Mouse (Mus musculus) liver, adult 2 months (tissue): ENCODE results near the gene Gm11172. TPM values are rescaled to one million over a fixed set of nuclear protein-coding genes. Genes with fewer than 3 reads are reported as not detected.
A peak's percentile ranks its signal among the peaks of the same experiment; 100 is the strongest.

Source experiments
- DNase-seq: peaks from one replicate; pipeline ENCODE4 v3.0.0-alpha.2; 2011; ENCODE audit warnings: low read depth, low spot score; ENCODE audit errors: extremely low read depth
- H3K27ac ChIP-seq: fragments of 200-500 bp; replicated peaks from 2 replicates; pipeline ENCODE4 v1.5.1; 2012; ENCODE audit warnings: low read depth, mild to moderate bottlenecking, control low read depth, inconsistent platforms, low read length; ENCODE audit not compliant: insufficient read depth
- H3K27me3 ChIP-seq: fragments of 200-500 bp; 2 replicates; pipeline ENCODE4 v1.6.1; 2012; ENCODE audit warnings: mild to moderate bottlenecking, moderate library complexity, low read length, inconsistent platforms; ENCODE audit not compliant: control insufficient read depth, insufficient read depth
- H3K36me3 ChIP-seq: fragments of 200-500 bp; 2 replicates; pipeline ENCODE4 v1.6.1; 2012; ENCODE audit warnings: low read length, inconsistent platforms; ENCODE audit not compliant: control insufficient read depth, insufficient read depth
- H3K4me1 ChIP-seq: fragments of 200-500 bp; 2 replicates; pipeline ENCODE4 v1.6.1; 2011; ENCODE audit warnings: low read length; ENCODE audit not compliant: control insufficient read depth, insufficient read depth
- H3K4me3 ChIP-seq: fragments of 200-500 bp; 2 replicates; pipeline ENCODE4 v1.5.1; 2011; ENCODE audit warnings: low read depth, mild to moderate bottlenecking, control low read depth, low read length, moderate library complexity; ENCODE audit not compliant: insufficient read depth
- H3K79me2 ChIP-seq: fragments of 200-500 bp; 2 replicates; pipeline ENCODE4 v1.6.1; 2012; ENCODE audit warnings: inconsistent platforms, mild to moderate bottlenecking, low read length, moderate library complexity; ENCODE audit not compliant: control insufficient read depth, insufficient read depth
- H3K9ac ChIP-seq: fragments of 200-500 bp; 2 replicates; pipeline ENCODE4 v1.6.1; 2012; ENCODE audit warnings: low read depth, mild to moderate bottlenecking, control low read depth, inconsistent platforms, low read length
- CTCF ChIP-seq: fragments of 200-500 bp; IDR thresholded peaks from 2 replicates; pipeline ENCODE4 v1.5.1; 2011; ENCODE audit warnings: low read depth, low read length, control low read depth
- POLR2A ChIP-seq: fragments of 200-500 bp; IDR thresholded peaks from 2 replicates; pipeline ENCODE4 v1.6.1; 2011; ENCODE audit warnings: low read length, control low read depth; ENCODE audit not compliant: insufficient read depth; ENCODE audit errors: extremely low read depth
- WGBS: fragments of 180-500 bp; shearing (Covaris S2); methylation state at CpG from one replicate; pipeline ENCODE4 v1.1.7; 2018; 5-methylcytosine and 5-hydroxymethylcytosine counted together
- polyA plus RNA-seq: library from polyadenylated mRNA; depleted of rRNA; stranded (reverse); fragments of >200 nt; gene quantifications from 2 replicates; pipeline ENCODE4 v1.2.3, GENCODE M21; 2012
- total RNA-seq: library from RNA; depleted of rRNA; stranded (reverse); fragments of >200 nt; gene quantifications from 2 replicates; pipeline ENCODE4 v1.2.3, GENCODE M21; 2014

Gm11172 gene
- total and polyA plus RNA-seq, 2 experiments, result not detected

DNA sequence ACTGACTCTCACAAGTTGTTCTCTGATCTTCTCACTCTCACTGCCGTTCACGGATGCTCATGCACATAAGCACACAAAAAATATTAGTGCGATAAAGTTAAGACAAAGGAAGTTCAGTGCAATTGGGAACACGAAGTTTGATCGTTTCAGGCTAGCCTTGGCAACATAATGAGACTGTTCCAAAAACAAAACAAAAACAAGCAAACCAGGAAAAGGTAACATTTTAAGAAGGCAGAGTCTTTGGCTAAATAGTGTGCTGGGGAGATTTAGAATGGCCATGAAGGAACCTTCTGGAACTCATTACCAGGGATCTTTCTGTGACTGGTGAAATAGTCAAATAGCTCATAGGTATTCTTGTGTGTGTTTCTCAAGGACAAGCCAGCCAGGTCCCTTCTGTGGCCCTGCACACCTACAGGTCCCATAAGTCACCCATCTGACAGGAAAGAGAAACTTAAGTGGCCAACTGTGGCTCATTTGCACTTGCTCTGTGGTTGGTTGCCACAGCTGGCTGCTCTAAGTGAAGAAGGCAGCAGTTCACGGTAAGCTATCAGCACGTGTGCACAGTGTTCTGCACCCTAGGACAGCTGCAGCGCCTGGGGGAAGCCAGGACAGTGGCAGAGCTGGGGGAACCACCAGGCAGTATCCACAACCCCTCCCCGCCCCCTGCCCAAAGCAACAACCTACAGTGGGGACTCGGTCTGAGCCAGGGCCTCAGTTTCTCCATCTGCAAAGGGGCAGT is 6.8 kb upstream of the Gm11172 start, which contains the start of gene Prm1:
Gene Prm1 (minus strand): TSS at position 51 of the 739 bp plus-strand sequence.
- no peaks in the 10 kb centered on the region for H3K79me2 ChIP-seq
- H3K27ac ChIP-seq, result no peak within 1 kb of the TSS
- H3K36me3 ChIP-seq, result no peaks in the 10 kb centered on the region

GRCm38 (mm10) chr16:10810376-10810775 is 2.3 kb upstream of the Gm11172 start:
- no peaks in the 10 kb centered on the region for H3K79me2 ChIP-seq
- no peak for TF ChIP-seq POLR2A
- no peak for TF ChIP-seq CTCF
- H3K36me3 ChIP-seq, result no peaks in the 10 kb centered on the region
- no peak overlapping the region for H3K4me3 ChIP-seq
- peaks cover 3% of the 10 kb centered on the region; the same call in 1 of the 2 replicates for H3K4me1 ChIP-seq
- WGBS, result 97% methylated on average over 1 of the region's 1 CpGs
- H3K9ac ChIP-seq, result no peak overlapping the region
- peak; percentile 23 for DNase-seq
- H3K27ac ChIP-seq, result no peak overlapping the region
- no peaks in the 10 kb centered on the region for H3K27me3 ChIP-seq

More for the DNA sequence above, 6.8 kb upstream of the Gm11172 start, which contains the start of gene Prm1:
- TF ChIP-seq POLR2A, result no peak
- no peak for TF ChIP-seq CTCF
- Histone ChIP-seq H3K4me3 (no peak within 1 kb of the TSS), H3K9ac (no peak within 1 kb of the TSS), H3K4me1 (no peaks in the 10 kb centered on the region), H3K27me3 (no peaks in the 10 kb centered on the region)
- 85% methylated on average over 10 of the region's 10 CpGs for WGBS
- DNase-seq, result no peak

- no peak for DNase-seq
- Histone ChIP-seq H3K79me2 (no peaks in the 10 kb centered on the region), H3K36me3 (no peaks in the 10 kb centered on the region), H3K27me3 (no peaks in the 10 kb centered on the region), H3K4me1 (peaks cover 3% of the 10 kb centered on the region; the same call in 1 of the 2 replicates), H3K27ac (no peak overlapping the region), H3K9ac (no peak overlapping the region), H3K4me3 (no peak overlapping the region)
- TF ChIP-seq CTCF, result no peak
- TF ChIP-seq POLR2A, result no peak
- WGBS, result 92% methylated on average over 4 of the region's 4 CpGs
These were observed 1.0 kb downstream of the Gm11172 start for GRCm38 (mm10) chr16:10813726-10814125.

GRCm38 (mm10) chr16:10814864-10815263 is 2.1 kb downstream of the Gm11172 start:
- 26% methylated on average over 4 of the region's 4 CpGs for WGBS
- Histone ChIP-seq H3K4me3 (no peak overlapping the region), H3K36me3 (no peaks in the 10 kb centered on the region), H3K79me2 (no peaks in the 10 kb centered on the region), H3K27me3 (no peaks in the 10 kb centered on the region), H3K4me1 (peaks cover 3% of the 10 kb centered on the region; the same call in 1 of the 2 replicates), H3K9ac (no peak overlapping the region), H3K27ac (no peak overlapping the region)
- TF ChIP-seq CTCF, result no peak
- TF ChIP-seq POLR2A, result no peak
- peak; percentile 23 for DNase-seq

GRCm38 (mm10) chr16:10818579-10819135 is 5.9 kb downstream of the Gm11172 start:
- Histone ChIP-seq H3K9ac (no peak overlapping the region), H3K27ac (no peak overlapping the region), H3K4me3 (no peak overlapping the region), H3K27me3 (no peaks in the 10 kb centered on the region), H3K4me1 (peaks cover 3% of the 10 kb centered on the region; the same call in 1 of the 2 replicates), H3K79me2 (no peaks in the 10 kb centered on the region), H3K36me3 (no peaks in the 10 kb centered on the region)
- no peak for DNase-seq
- no peak for TF ChIP-seq CTCF
- TF ChIP-seq POLR2A, result no peak
- 83% methylated on average over 4 of the region's 4 CpGs for WGBS

- no peaks in the 10 kb centered on the region for H3K36me3 ChIP-seq
- WGBS, result 80% methylated on average over 3 of the region's 3 CpGs
- DNase-seq, result no peak
- H3K27me3 ChIP-seq, result no peaks in the 10 kb centered on the region
- H3K4me1 ChIP-seq, result peaks cover 2% of the 10 kb centered on the region; the same call in 1 of the 2 replicates
- no peak overlapping the region for H3K9ac ChIP-seq
- no peak overlapping the region for H3K4me3 ChIP-seq
- H3K27ac ChIP-seq, result no peak overlapping the region
- no peak for TF ChIP-seq CTCF
- TF ChIP-seq POLR2A, result no peak
- no peaks in the 10 kb centered on the region for H3K79me2 ChIP-seq
These were observed 7.3 kb downstream of the Gm11172 start for GRCm38 (mm10) chr16:10819966-10820365.
